Mouse (Mus musculus) megakaryocyte progenitor cell, adult 5-6 weeks (primary cell): Measurements from ENCODE around the gene B4galnt2. TPM values are rescaled to one million over a fixed set of nuclear protein-coding genes. Genes with fewer than 3 reads are reported as not detected.
"Not testable (repeated sequence)": the region's sequence is repeated elsewhere in the genome, so short reads cannot be mapped to it uniquely, and the experiment has no call there.

Source experiments
- ATAC-seq: replicated peaks from 2 replicates; pipeline ENCODE4 v1.8.0; 2016; ENCODE audit warnings: mild to moderate bottlenecking, moderate TSS enrichment, inconsistent platforms; ENCODE audit not compliant: poor library complexity
- total RNA-seq, 2 experiments: library from RNA; stranded (forward) in 1 of 2; stranded (reverse) in 1 of 2; fragments of 157-497, 149-512 nt in 1 of 2; fragments of 200-1000 nt in 1 of 2; gene quantifications; 2 replicates each; pipeline versions ENCODE4 v1.2.3 to v1.2.4; 2015 to 2017

Gene B4galnt2
- total RNA-seq (2015) = not detected in 2 replicates
- total RNA-seq (2017) = not detected in 2 replicates

- ATAC-seq = no peak
These were observed at the start of gene B4galnt2 for GRCm38 (mm10) chr11:95914571-95914991. B4galnt2 (minus strand) TSS chr11:95914891.

DNA sequence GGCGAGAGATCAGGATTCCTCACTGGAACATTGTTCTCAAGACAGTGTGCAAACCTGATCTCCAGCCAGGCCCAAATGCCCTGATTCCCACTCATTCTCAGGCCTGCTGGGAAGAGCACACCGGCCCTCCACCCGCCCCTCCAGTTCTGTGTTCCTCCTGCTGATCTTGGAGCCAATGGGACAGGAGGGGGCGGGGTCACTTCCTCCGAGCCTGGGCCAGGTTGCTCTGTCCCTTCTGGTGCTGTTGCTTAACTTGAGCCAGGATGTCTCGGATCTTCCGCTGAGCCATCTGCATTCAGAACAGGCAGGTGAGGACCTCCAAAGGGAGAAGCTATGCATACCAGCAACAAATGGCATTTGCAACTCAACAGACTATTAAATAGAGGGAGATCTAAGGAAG is 48.6 kb upstream of the B4galnt2 start:
- ATAC-seq = no peak

- ATAC-seq = peak; percentile 42; the same call in 1 of the 2 replicates
These were observed 44.5 kb upstream of the B4galnt2 start for GRCm38 (mm10) chr11:95959152-95959551.

DNA sequence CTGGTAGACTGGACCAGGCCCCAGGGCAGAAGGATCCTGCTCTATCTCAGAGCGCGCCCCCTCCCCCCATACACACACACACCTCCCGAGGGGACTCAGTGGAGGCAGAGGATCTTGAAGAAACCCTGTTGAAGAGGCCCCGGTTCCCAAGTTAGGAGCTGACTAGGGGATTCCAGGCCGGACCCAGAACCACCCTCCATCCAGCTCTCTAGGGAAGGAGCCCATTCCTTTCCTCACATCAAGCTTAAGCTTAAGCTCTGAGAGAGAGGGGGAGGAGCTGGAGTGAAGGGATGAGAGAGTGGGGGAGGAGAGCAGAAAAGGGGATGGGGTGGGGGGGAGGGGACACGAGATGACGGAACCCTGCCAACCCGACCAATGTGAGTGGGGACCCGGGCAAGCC is 43.6 kb upstream of the B4galnt2 start:
- no peak for ATAC-seq

GRCm38 (mm10) chr11:95957407-95957806 is 42.7 kb upstream of the B4galnt2 start:
- ATAC-seq = no peak

DNA sequence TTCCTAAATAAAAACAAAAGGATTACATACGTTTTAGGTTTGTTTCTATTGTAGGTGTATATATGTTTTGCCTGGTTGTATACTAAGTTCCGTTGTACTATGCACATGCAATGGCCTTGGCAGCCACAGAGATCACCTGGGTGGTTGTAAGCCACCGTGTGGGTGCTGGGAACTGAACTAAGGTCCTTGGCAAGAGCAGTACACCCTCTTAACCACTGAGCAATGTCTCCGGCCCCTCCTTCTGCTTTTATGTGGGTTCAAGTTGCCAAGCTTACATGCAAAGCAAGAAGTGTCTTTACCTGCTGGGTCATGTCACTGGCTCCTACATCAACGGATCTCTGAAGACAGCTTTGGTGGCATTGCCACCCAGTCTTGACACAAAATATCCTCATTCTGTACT is 38.6 kb upstream of the B4galnt2 start:
- ATAC-seq = no peak

GRCm38 (mm10) chr11:95945838-95946472 is 31.3 kb upstream of the B4galnt2 start:
- no peak for ATAC-seq

DNA sequence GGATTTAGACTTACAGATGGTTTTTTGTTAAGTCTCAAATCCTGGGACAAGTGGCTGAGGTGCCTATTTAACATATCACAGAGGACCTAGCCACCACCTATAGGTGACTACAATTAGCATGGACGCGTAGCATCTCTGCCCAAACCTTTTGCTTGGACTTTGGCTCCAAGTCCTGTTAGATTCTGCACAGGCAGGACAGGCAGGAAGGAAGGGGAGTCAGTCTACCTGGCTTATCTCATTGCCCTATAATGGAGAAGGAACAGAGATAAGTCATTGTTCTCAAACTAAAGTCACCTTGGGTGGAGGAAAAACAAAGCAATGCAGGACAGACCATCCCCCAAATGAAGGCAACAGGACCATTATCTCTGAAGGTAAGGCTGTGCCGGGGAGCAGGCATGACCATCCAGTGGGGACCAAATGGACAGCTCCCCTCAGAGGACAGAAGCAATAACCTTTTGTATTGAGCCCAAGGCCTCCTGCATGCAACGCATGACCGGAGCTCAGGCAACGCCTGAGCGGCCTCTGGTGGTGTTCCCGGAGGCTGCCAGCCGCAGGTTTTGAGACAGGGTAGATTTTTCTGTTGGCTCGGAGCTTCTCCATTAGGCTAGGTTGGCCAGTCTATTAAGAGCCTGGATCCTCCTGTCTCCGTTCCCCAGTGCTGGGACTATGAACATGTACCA is 25.3 kb upstream of the B4galnt2 start:
- ATAC-seq = 0 out of 2 replicates have a peak, but pooled peaks have one; percentile 23

DNA sequence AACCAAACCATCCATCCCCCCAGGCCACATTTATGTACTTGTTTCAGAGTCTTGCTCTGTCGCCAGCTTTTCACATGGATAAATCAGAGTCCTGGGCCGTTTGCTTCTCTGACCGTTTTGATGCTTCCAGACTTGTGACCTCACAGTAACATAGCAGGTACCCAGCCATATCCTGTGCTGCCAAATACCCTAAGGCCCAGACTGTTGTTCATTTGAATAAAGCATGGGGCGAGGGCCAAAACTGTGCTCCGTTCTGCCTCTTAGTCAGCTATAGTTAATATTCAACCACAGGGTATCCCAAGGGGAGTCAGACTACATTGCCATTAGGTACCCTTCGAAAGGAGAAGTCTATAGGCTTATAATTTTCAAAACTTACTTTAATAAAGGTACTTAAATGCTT is 21.7 kb upstream of the B4galnt2 start:
- ATAC-seq = no peak

GRCm38 (mm10) chr11:95932168-95932567 is 17.5 kb upstream of the B4galnt2 start:
- ATAC-seq = not testable (repeated sequence)

DNA sequence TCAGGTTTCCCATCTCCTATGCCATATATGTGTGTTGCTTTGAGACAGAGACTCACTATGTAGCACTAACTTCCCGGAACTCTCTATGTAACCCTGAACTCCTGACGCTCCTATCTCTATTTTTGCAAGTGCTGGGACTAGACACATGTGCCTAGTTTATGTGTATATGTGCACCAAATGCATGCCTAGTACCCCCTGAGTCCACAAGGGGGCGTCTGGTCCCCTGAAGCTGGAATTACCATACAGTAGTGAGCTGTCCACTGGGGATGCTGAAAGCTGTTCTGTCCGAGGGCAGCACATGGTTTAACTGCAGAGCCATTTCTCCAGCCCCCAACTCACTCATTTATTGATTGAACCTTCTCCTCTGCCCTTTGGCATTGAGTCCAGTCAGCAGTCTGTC is 11.7 kb upstream of the B4galnt2 start:
- ATAC-seq = no peak

GRCm38 (mm10) chr11:95925976-95926375 is 11.3 kb upstream of the B4galnt2 start:
- no peak for ATAC-seq

GRCm38 (mm10) chr11:95924215-95924614 is 9.5 kb upstream of the B4galnt2 start:
- no peak for ATAC-seq

- ATAC-seq = not testable (repeated sequence)
These were observed 8.8 kb upstream of the B4galnt2 start for GRCm38 (mm10) chr11:95923477-95923876.

- ATAC-seq = no peak
These were observed 7.4 kb upstream of the B4galnt2 start for GRCm38 (mm10) chr11:95921991-95922621.

GRCm38 (mm10) chr11:95916426-95916825 is 1.7 kb upstream of the B4galnt2 start:
- ATAC-seq = no peak

GRCm38 (mm10) chr11:95915006-95915710 is 467 bp upstream of the B4galnt2 start:
- ATAC-seq = no peak

DNA sequence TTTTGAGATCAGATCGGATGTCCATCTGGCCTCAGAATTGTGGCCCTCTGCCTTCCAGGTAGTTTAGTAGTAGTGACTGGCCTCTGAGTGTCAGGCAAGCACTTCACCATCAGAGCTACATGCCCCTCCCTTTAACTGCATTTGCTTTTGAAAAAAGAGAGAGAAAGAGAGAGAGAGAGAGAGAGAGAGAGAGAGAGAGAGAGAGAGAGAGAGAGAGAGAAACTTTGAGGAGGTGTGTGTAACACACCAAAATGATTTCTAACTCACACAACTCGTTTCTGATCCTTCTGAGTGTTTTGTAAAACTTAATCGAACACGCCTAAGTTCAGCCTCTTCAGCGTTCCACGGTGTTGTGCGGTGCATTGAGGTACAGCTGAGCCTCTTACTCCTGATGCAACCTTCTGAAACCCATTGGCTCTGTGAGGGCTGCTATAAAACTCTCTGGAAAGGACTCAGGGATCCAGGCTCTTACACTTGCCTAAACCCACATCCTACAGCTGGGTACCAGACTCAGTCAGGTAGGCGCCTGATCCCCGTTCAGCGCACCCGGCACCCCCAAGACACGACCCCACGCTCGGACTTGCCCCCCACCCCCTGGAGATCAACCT is 628 bp downstream of the B4galnt2 start:
- no peak for ATAC-seq

GRCm38 (mm10) chr11:95911579-95911978 is 3.1 kb downstream of the B4galnt2 start:
- no peak for ATAC-seq

DNA sequence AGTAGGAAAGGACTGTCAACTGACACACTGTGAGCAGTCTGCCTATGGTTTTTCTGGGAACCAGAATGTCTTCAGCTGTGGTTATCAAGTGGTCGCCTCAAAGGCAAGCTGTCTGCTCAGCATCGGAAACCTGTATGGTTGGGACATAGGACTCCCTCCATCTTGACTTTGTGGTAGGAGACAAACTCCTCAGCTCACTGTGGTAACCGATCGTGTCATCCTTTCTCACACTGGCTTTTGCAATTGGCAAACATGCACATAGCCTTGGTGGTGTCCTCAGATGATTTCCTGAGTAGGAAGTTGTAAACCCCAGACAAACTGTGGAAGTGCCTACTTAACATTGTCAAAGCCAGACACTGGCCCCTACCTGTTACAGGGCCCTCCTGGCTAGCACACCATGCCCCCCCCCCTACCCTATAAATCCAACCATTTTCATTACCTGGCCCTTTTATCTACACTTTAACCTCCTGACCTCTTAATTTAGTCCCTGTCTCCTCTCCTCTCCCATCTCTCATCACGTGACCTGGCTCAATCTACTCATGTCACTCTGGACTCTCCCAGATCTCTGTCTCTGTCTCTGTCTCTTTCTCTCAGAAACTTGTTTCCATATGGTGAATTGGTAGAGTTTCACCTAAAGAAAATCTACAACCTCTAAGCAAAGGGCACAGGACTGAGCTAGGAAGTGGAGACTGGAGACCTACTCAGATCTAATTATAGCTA is 6.7 kb downstream of the B4galnt2 start:
- peak; percentile 97 for ATAC-seq
